Mouse (Mus musculus) testis, adult 2 months (tissue): ENCODE data around the gene Rbpjl. TPM values are rescaled to one million over a fixed set of nuclear protein-coding genes. Genes with fewer than 3 reads are reported as not detected.
A peak's percentile ranks its signal among the peaks of the same experiment; 100 is the strongest.

Source experiments
- H3K27ac ChIP-seq: fragments of 200-500 bp; 2 replicates; pipeline ENCODE4 v1.5.1; 2012; ENCODE audit warnings: low read depth, low read length; ENCODE audit not compliant: control insufficient read depth, insufficient read depth
- H3K27me3 ChIP-seq: fragments of 200-500 bp; 2 replicates; pipeline ENCODE4 v1.6.1; 2012; ENCODE audit warnings: mild to moderate bottlenecking, low read length, moderate library complexity; ENCODE audit not compliant: control insufficient read depth, insufficient read depth
- H3K36me3 ChIP-seq: fragments of 200-500 bp; 2 replicates; pipeline ENCODE4 v1.6.1; 2012; ENCODE audit warnings: mild to moderate bottlenecking, low read length; ENCODE audit not compliant: control insufficient read depth, insufficient read depth
- H3K4me1 ChIP-seq: fragments of 200-500 bp; 2 replicates; pipeline ENCODE4 v1.6.1; 2012; ENCODE audit warnings: low read length; ENCODE audit not compliant: control insufficient read depth, insufficient read depth
- H3K4me3 ChIP-seq: fragments of 200-500 bp; 2 replicates; pipeline ENCODE4 v1.5.1; 2012; ENCODE audit warnings: low read depth, mild to moderate bottlenecking, low read length, moderate library complexity, mixed read lengths; ENCODE audit not compliant: control insufficient read depth
- CTCF ChIP-seq: fragments of 200-500 bp; IDR thresholded peaks from 2 replicates; pipeline ENCODE4 v1.5.1; 2012; ENCODE audit warnings: low read depth, mild to moderate bottlenecking, inconsistent platforms, low read length, moderate library complexity; ENCODE audit not compliant: control insufficient read depth, insufficient read depth, insufficient replicate concordance
- POLR2A ChIP-seq: fragments of 200-500 bp; IDR thresholded peaks from 2 replicates; pipeline ENCODE4 v1.6.1; 2012; ENCODE audit warnings: low read depth, mild to moderate bottlenecking, inconsistent platforms, low read length, moderate library complexity; ENCODE audit not compliant: control insufficient read depth
- polyA plus RNA-seq: library from polyadenylated mRNA; depleted of rRNA; stranded (reverse); fragments of >200 nt; gene quantifications from 2 replicates; pipeline ENCODE4 v1.2.3, GENCODE M21; 2012; rRNA removed

Rbpjl gene
- polyA plus RNA-seq, 1 experiment = 0.04 TPM

DNA sequence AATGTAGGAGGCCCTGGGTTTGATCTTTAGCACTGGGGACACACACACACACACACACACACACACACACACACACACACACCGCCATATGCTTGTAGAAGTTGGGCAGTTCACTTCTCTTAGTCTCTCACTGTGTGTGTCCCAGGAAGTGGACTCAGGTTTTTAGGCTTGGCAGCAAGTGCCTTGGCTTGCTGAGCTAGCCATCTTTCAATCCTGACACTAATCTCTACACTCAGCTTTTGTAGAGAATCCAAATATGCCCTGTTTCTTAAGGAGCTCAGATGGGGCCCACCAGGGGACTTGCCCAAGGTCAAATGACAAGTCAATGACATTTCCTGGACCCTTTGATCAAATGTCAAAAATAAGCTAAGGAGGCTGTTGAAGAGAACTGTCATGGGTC is 53.5 kb downstream of the Rbpjl start:
- H3K4me3 ChIP-seq = no peak overlapping the region
- no peaks in the 10 kb centered on the region for H3K36me3 ChIP-seq
- H3K4me1 ChIP-seq = peaks cover 6% of the 10 kb centered on the region
- TF ChIP-seq CTCF (no peak), POLR2A (no peak)
- no peaks in the 10 kb centered on the region for H3K27me3 ChIP-seq
- no peak overlapping the region for H3K27ac ChIP-seq

GRCm38 (mm10) chr2:164456864-164457300 is 53.9 kb downstream of the Rbpjl start, which contains the start of gene Sys1:
Sys1 (plus strand) TSS chr2:164456964.
- H3K4me3 ChIP-seq = no peak within 1 kb of the TSS
- H3K27me3 ChIP-seq = no peaks in the 10 kb centered on the region
- no peaks in the 10 kb centered on the region for H3K36me3 ChIP-seq
- H3K27ac ChIP-seq = no peak within 1 kb of the TSS
- H3K4me1 ChIP-seq = peaks cover 6% of the 10 kb centered on the region
- no peak for TF ChIP-seq POLR2A
- no peak for TF ChIP-seq CTCF

GRCm38 (mm10) chr2:164457942-164458341 is 55.0 kb downstream of the Rbpjl start:
- H3K36me3 ChIP-seq = no peaks in the 10 kb centered on the region
- H3K4me1 ChIP-seq = peaks cover 6% of the 10 kb centered on the region
- H3K27me3 ChIP-seq = no peaks in the 10 kb centered on the region
- H3K27ac ChIP-seq = no peak overlapping the region
- TF ChIP-seq POLR2A (no peak), CTCF (no peak)
- no peak overlapping the region for H3K4me3 ChIP-seq

DNA sequence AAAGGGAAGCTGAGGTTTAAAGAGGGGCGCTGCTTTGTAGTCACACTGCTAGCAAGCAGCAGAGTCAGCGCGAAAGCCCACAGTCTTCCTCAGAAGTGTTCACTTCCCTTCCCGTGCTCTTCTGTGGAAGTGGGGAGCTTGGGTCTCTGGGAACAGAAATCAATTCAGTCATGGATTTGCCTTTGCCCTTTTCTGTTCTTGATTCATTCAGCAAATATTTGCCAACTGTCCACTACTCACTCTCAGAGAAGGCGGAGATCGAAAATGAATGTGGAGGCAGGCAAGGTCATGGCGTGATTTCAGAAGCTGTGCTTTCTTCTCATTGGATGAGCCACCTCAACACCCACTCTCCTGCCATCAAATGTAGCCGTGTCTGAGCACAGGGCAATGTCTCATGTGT is 55.6 kb downstream of the Rbpjl start:
- H3K4me1 ChIP-seq = peaks cover 6% of the 10 kb centered on the region
- no peaks in the 10 kb centered on the region for H3K36me3 ChIP-seq
- no peak overlapping the region for H3K4me3 ChIP-seq
- no peak overlapping the region for H3K27ac ChIP-seq
- TF ChIP-seq POLR2A = no peak
- no peak for TF ChIP-seq CTCF
- H3K27me3 ChIP-seq = no peaks in the 10 kb centered on the region

GRCm38 (mm10) chr2:164460745-164461551 is 58.0 kb downstream of the Rbpjl start, which contains the start of gene Gm20458:
Gm20458 (plus strand) TSS chr2:164460967.
- H3K4me3 ChIP-seq = peak within 1 kb of the TSS; percentile 95
- H3K27ac ChIP-seq = peak within 1 kb of the TSS; percentile 79
- TF ChIP-seq CTCF (peak; percentile 60; the same call in 1 of the 2 replicates), POLR2A (peak; percentile 82)
- H3K4me1 ChIP-seq = peaks cover 3% of the 10 kb centered on the region; the same call in 1 of the 2 replicates
- no peaks in the 10 kb centered on the region for H3K27me3 ChIP-seq
- H3K36me3 ChIP-seq = no peaks in the 10 kb centered on the region

Other genes starting within 250 kb of the Rbpjl start
- 0.67 and 1.1 TPM in 2 replicates for gene Kcns1, start 232.0 kb upstream of the Rbpjl start, polyA plus RNA-seq
- not detected in 2 replicates for gene Wfdc5, start 220.4 kb upstream of the Rbpjl start, polyA plus RNA-seq
- gene Wfdc12, start 212.5 kb upstream of the Rbpjl start, polyA plus RNA-seq = 0.15 TPM in 1 of 2 replicates, not detected in the other
- gene Wfdc15a, start 203.0 kb upstream of the Rbpjl start, polyA plus RNA-seq = 325 and 331 TPM in 2 replicates
- gene Wfdc15b, start 181.5 kb upstream of the Rbpjl start, polyA plus RNA-seq = 119 TPM in 1 of 2 replicates, not detected in the other
- not detected in 2 replicates for gene Svs2, start 164.7 kb upstream of the Rbpjl start, polyA plus RNA-seq
- gene Svs3b, start 146.5 kb upstream of the Rbpjl start, polyA plus RNA-seq = 0.23 TPM in 1 of 2 replicates, not detected in the other
- gene Svs4, start 124.7 kb upstream of the Rbpjl start, polyA plus RNA-seq = 0.16 and 0.42 TPM in 2 replicates
- gene Svs3a, start 113.9 kb upstream of the Rbpjl start, polyA plus RNA-seq = not detected in 2 replicates
- not detected in 2 replicates for gene Svs6, start 86.4 kb upstream of the Rbpjl start, polyA plus RNA-seq
- gene Svs5, start 70.4 kb upstream of the Rbpjl start, polyA plus RNA-seq = 3.4 and 4.2 TPM in 2 replicates
- gene Slpi, start 14.0 kb upstream of the Rbpjl start, polyA plus RNA-seq = 2.2 and 2.8 TPM in 2 replicates
- gene Matn4, start 2.0 kb downstream of the Rbpjl start, polyA plus RNA-seq = 0.19 and 0.26 TPM in 2 replicates
- gene Sdc4, start 40.7 kb downstream of the Rbpjl start, polyA plus RNA-seq = 12.2 and 16.6 TPM in 2 replicates
- 26.1 and 26.4 TPM in 2 replicates for gene Sys1, start 53.8 kb downstream of the Rbpjl start, polyA plus RNA-seq
- gene Gm20458, start 57.8 kb downstream of the Rbpjl start, polyA plus RNA-seq = 5.0 and 5.6 TPM in 2 replicates
- 97.8 and 104 TPM in 2 replicates for gene Trp53tg5, start 70.6 kb downstream of the Rbpjl start, polyA plus RNA-seq
- gene Dbndd2, start 83.0 kb downstream of the Rbpjl start, polyA plus RNA-seq = 16.5 and 17.0 TPM in 2 replicates
- gene Pigt, start 94.4 kb downstream of the Rbpjl start, polyA plus RNA-seq = 77.6 and 85.6 TPM in 2 replicates
- gene Wfdc2, start 159.3 kb downstream of the Rbpjl start, polyA plus RNA-seq = 0.51 and 0.72 TPM in 2 replicates
- 37.5 TPM in 1 of 2 replicates, not detected in the other for gene Spint3, start 170.3 kb downstream of the Rbpjl start, polyA plus RNA-seq
- gene Wfdc6a, start 182.3 kb downstream of the Rbpjl start, polyA plus RNA-seq = 23.9 and 25.0 TPM in 2 replicates
- gene Eppin, start 190.5 kb downstream of the Rbpjl start, polyA plus RNA-seq = 52.4 and 70.8 TPM in 2 replicates
- gene Wfdc6b, start 210.4 kb downstream of the Rbpjl start, polyA plus RNA-seq = 2.4 and 17.5 TPM in 2 replicates
- 3.8 and 15.4 TPM in 2 replicates for gene Wfdc8, start 210.5 kb downstream of the Rbpjl start, polyA plus RNA-seq
- 0.12 and 33.5 TPM in 2 replicates for gene Wfdc16, start 235.7 kb downstream of the Rbpjl start, polyA plus RNA-seq